Mouse (Mus musculus): ENCODE data around the gene Gtf2i.
A peak's percentile ranks its signal among the peaks of the same experiment; 100 is the strongest.

The Gtf2i gene

GRCm38 (mm10) chr5:134188571-134188970 lies 126.0 kb downstream of the Gtf2i start:
- DNase-seq = peak; percentile 39

Data from thymus, postnatal 25 days (tissue).